Mouse (Mus musculus) cerebellum, adult 2 months (tissue): ENCODE measurements around the gene Sorcs2.

Source experiments
- CTCF ChIP-seq: fragments of 200-500 bp; IDR thresholded peaks from 2 replicates; pipeline ENCODE4 v1.5.1; 2011; ENCODE audit warnings: low read depth, mild to moderate bottlenecking, control low read depth, low read length, moderate library complexity, borderline replicate concordance; ENCODE audit not compliant: insufficient read depth
- POLR2A ChIP-seq: fragments of 200-500 bp; IDR thresholded peaks from 2 replicates; pipeline ENCODE4 v1.6.1; 2011; ENCODE audit warnings: low read length, control low read depth, borderline replicate concordance; ENCODE audit not compliant: insufficient read depth

GRCm38 (mm10) chr5:36128513-36128912 lies 269.4 kb downstream of the Sorcs2 start:
- TF ChIP-seq CTCF (no peak), POLR2A (no peak)
